21 mouse cellular contexts compared by ENCODE assay signal in genomic region chr2:27326357-27326756, GRCm38 (mm10).
DNase-seq lines count a peak whose midpoint lies in the region; ATAC-seq and TF ChIP-seq lines count a peak whose summit lies in the region.
"Had no signal": no experiment of that assay in that cellular context is flagged by ENCODE, and none has a peak within 500 bp of the region (broad histone marks: within the 10 kb centered on the region; RNA-seq: fewer than 3 reads in every experiment).

No protein-coding gene starts in this region.

- intact Hi-C loops in heart, postnatal 36 days (cut with DNase I): no loop called here

- WGBS in heart, embryonic 15.5 days: 76% methylated on average over 7 of the region's 7 CpGs

- no peaks in the 10 kb centered on the region for H3K9me3 ChIP-seq in heart, embryonic 15.5 days (replicated peaks)
- H3K9me3 ChIP-seq: embryonic facial prominence, embryonic 13.5 days; G1E; hindbrain, embryonic 15.5 days; intestine, embryonic 15.5 days; kidney, embryonic 15.5 days; liver, embryonic 12.5 days; neural tube, embryonic 15.5 days had no signal

- H3K4me1 ChIP-seq in heart, embryonic 15.5 days (replicated peaks): peaks cover 66% of the 10 kb centered on the region

- no peak overlapping the region for H3K9ac ChIP-seq in heart, embryonic 15.5 days
- H3K9ac ChIP-seq: hindbrain, embryonic 15.5 days; intestine, embryonic 15.5 days; kidney, embryonic 15.5 days; liver, embryonic 12.5 days; neural tube, embryonic 15.5 days had no signal

- no peak for ATAC-seq in heart, embryonic 15.5 days (replicated peaks; ENCODE audit: insufficient number of reproducible peaks, insufficient read depth, low FRiP score, low read depth)
- ATAC-seq: activated CD4-positive, CD25-positive, alpha-beta regulatory T cell, adult 4 months had no signal

- H3K4me2 ChIP-seq in heart, embryonic 15.5 days: no peak overlapping the region
- H3K4me2 ChIP-seq in myocyte (ENCODE audit: low read depth): peak overlapping the region; percentile 64
- H3K4me2 ChIP-seq: embryonic facial prominence, embryonic 13.5 days; hindbrain, embryonic 15.5 days; intestine, embryonic 15.5 days; kidney, embryonic 15.5 days; liver, embryonic 12.5 days; neural tube, embryonic 15.5 days had no signal

- TF ChIP-seq POLR2A in myocyte (IDR thresholded peaks at IDR 0.05; ENCODE audit: insufficient read length, low read depth): no peak

- peak; percentile 20 for DNase-seq in adrenal gland, postnatal 14 days
- DNase-seq in adrenal gland, postnatal 36 days: no peak
- no peak for DNase-seq in heart, postnatal 36 days
- peak; percentile 34 for DNase-seq in ovary, postnatal 36 days (ENCODE audit: low spot score)
- DNase-seq in ovary, postnatal 10 days (ENCODE audit: low spot score): no peak
- DNase-seq in c-Kit-positive CD71-positive TER-119-positive erythroid progenitor cells, embryonic 14.5 days (ENCODE audit: low spot score): no peak
- DNase-seq: cerebellum, adult 11-12 months; cerebellum, postnatal 25 days; gastrocnemius, adult 2 months; lung, adult 2 months; right cerebral cortex, postnatal 4 days had no signal

- no peak overlapping the region for H3K4me3 ChIP-seq in heart, embryonic 15.5 days
- H3K4me3 ChIP-seq in myocyte: no peak overlapping the region
- H3K4me3 ChIP-seq: embryonic facial prominence, embryonic 13.5 days; gastrocnemius, adult 2 months; hindbrain, embryonic 15.5 days; intestine, embryonic 15.5 days; kidney, embryonic 15.5 days; liver, embryonic 12.5 days; neural tube, embryonic 15.5 days had no signal

- no peaks in the 10 kb centered on the region for H3K36me3 ChIP-seq in heart, embryonic 15.5 days
- H3K36me3 ChIP-seq in myocyte (ENCODE audit: control insufficient read depth, insufficient read depth): no peaks in the 10 kb centered on the region
- H3K36me3 ChIP-seq: embryonic facial prominence, embryonic 13.5 days; G1E; hindbrain, embryonic 15.5 days; intestine, embryonic 15.5 days; kidney, embryonic 15.5 days; liver, embryonic 12.5 days; neural tube, embryonic 15.5 days had no signal

- no peaks in the 10 kb centered on the region for H3K27me3 ChIP-seq in heart, embryonic 15.5 days
- H3K27me3 ChIP-seq in myocyte (ENCODE audit: control insufficient read depth, insufficient read depth, insufficient read length): no peaks in the 10 kb centered on the region
- H3K27me3 ChIP-seq: embryonic facial prominence, embryonic 13.5 days; hindbrain, embryonic 15.5 days; intestine, embryonic 15.5 days; kidney, embryonic 15.5 days; liver, embryonic 12.5 days; neural tube, embryonic 15.5 days had no signal

- H3K79me2 ChIP-seq in myocyte (ENCODE audit: control insufficient read depth, insufficient read depth): peaks cover 4% of the 10 kb centered on the region

- no peak overlapping the region for H3ac ChIP-seq in myocyte (ENCODE audit: control insufficient read depth, insufficient read length)

- 0 out of 2 replicates have a peak overlapping the region, but pooled peaks have one; percentile 40 for H3K27ac ChIP-seq in heart, embryonic 15.5 days
- H3K27ac ChIP-seq: embryonic facial prominence, embryonic 13.5 days; gastrocnemius, adult 2 months; hindbrain, embryonic 15.5 days; intestine, embryonic 15.5 days; liver, embryonic 12.5 days; neural tube, embryonic 15.5 days had no signal

TF ChIP-seq in myocyte, 11 proteins besides CTCF, POLR2A, EP300 and RAD21:
- TF ChIP-seq MYOD1 (IDR thresholded peaks at IDR 0.05; ENCODE audit: control insufficient read depth in 1 of 3, insufficient read length in 2 of 3, low read depth in 2 of 3) (peak in 1 of 3 experiments; percentile 20), USF1 (IDR thresholded peaks at IDR 0.05; ENCODE audit: low read depth) (no peak)
TF ChIP-seq in myocyte: peak in this region for 1.

Comparison
In these comparisons a context has a peak if more than half of its experiments do, and no peak if none do; other contexts are left out.
1. DNase-seq: peak in adrenal gland, postnatal 14 days (single experiment) and ovary, postnatal 36 days (single experiment); none in adrenal gland, postnatal 36 days (0 of 2), heart, postnatal 36 days (0 of 2), ovary, postnatal 10 days (single experiment) and c-Kit-positive CD71-positive TER-119-positive erythroid progenitor cells, embryonic 14.5 days (single experiment).